Mouse (Mus musculus) kidney, embryonic 14.5 days (tissue): ENCODE measurements around the gene Ubqln4. TPM values are rescaled to one million over a fixed set of nuclear protein-coding genes. Genes with fewer than 3 reads are reported as not detected.
"Not testable (repeated sequence)": the region's sequence is repeated elsewhere in the genome, so short reads cannot be mapped to it uniquely, and the experiment has no call there.

Experiments used
- ATAC-seq: fragments of 200-750 bp; cut with Nextera tagmentation; 2 replicates; pipeline ENCODE4 v1.8.0; 2017; ENCODE audit warnings: moderate number of reproducible peaks, mild to moderate bottlenecking, moderate TSS enrichment, moderate library complexity; ENCODE audit not compliant: low FRiP score, low TSS enrichment
- H3K27ac ChIP-seq: fragments of 300-500 bp; sonication (generic); 2 replicates; pipeline ENCODE4 v1.5.1; 2014; ENCODE audit warnings: low read depth, mild to moderate bottlenecking, low read length, moderate library complexity, mixed read lengths
- H3K27me3 ChIP-seq: fragments of 300-500 bp; sonication (generic); 2 replicates; pipeline ENCODE4 v1.6.1; 2014; ENCODE audit warnings: mild to moderate bottlenecking, low read length; ENCODE audit not compliant: control insufficient read depth, insufficient read depth
- H3K36me3 ChIP-seq: fragments of 300-500 bp; sonication (generic); 2 replicates; pipeline ENCODE4 v1.6.1; 2014; ENCODE audit warnings: low read length, mixed read lengths; ENCODE audit not compliant: control insufficient read depth, insufficient read depth
- H3K4me1 ChIP-seq: fragments of 300-500 bp; sonication (generic); 2 replicates; pipeline ENCODE4 v1.6.1; 2014; ENCODE audit warnings: low read length, mixed read lengths; ENCODE audit not compliant: control insufficient read depth, insufficient read depth
- H3K4me2 ChIP-seq: fragments of 300-500 bp; sonication (generic); replicated peaks from 2 replicates; pipeline ENCODE4 v1.6.1; 2014; ENCODE audit warnings: low read depth, mild to moderate bottlenecking, low read length
- H3K4me3 ChIP-seq: fragments of 300-500 bp; sonication (generic); 2 replicates; pipeline ENCODE4 v1.5.1; 2014; ENCODE audit warnings: mild to moderate bottlenecking, low read length
- H3K9ac ChIP-seq: fragments of 300-500 bp; sonication (generic); 2 replicates; pipeline ENCODE4 v1.6.1; 2014; ENCODE audit warnings: low read depth, mild to moderate bottlenecking, low read length, moderate library complexity
- H3K9me3 ChIP-seq: fragments of 300-500 bp; sonication (generic); 2 replicates; pipeline ENCODE4 v1.6.1; 2016; ENCODE audit warnings: low read length; ENCODE audit not compliant: control insufficient read depth
- WGBS: fragments of 180-500 bp; shearing (Covaris S2); extraction: QIAGEN DNeasy Blood & Tissue Kit; methylation state at CpG from one replicate; pipeline ENCODE4 v1.1.7; 2014; 5-methylcytosine and 5-hydroxymethylcytosine counted together
- polyA plus RNA-seq: library from polyadenylated mRNA; unstranded; fragments of >200 nt; fragmentation: Nextera tagmentation; extraction: Ambion mirVana; gene quantifications from 2 replicates; pipeline ENCODE4 v1.2.1, GENCODE M21; 2014

Ubqln4 gene
- polyA plus RNA-seq, 1 experiment from 2014 or later = 73.4 TPM

GRCm38 (mm10) chr3:88590246-88590645 is 36.7 kb downstream of the Ubqln4 start:
- 15% methylated on average over 5 of the region's 5 CpGs for WGBS
- Histone ChIP-seq H3K27me3 (no peaks in the 10 kb centered on the region), H3K9me3 (no peaks in the 10 kb centered on the region), H3K9ac (no peak overlapping the region), H3K4me3 (no peak overlapping the region), H3K27ac (peak overlapping the region; percentile 20; the same call in 1 of the 2 replicates), H3K4me2 (no peak overlapping the region), H3K36me3 (peaks cover 33% of the 10 kb centered on the region), H3K4me1 (peaks cover 13% of the 10 kb centered on the region)
- ATAC-seq = peak; percentile 11; the same call in 1 of the 2 replicates

GRCm38 (mm10) chr3:88591044-88591443 is 37.5 kb downstream of the Ubqln4 start:
- Histone ChIP-seq H3K4me1 (peaks cover 13% of the 10 kb centered on the region), H3K9me3 (no peaks in the 10 kb centered on the region), H3K4me2 (no peak overlapping the region), H3K36me3 (peaks cover 26% of the 10 kb centered on the region), H3K9ac (no peak overlapping the region), H3K27me3 (no peaks in the 10 kb centered on the region), H3K4me3 (no peak overlapping the region), H3K27ac (no peak overlapping the region)
- 38% methylated on average over 3 of the region's 3 CpGs for whole genome bisulfite sequencing
- ATAC-seq = peak; percentile 13; the same call in 1 of the 2 replicates

- H3K4me3 ChIP-seq = no peak overlapping the region
- no peaks in the 10 kb centered on the region for H3K9me3 ChIP-seq
- peaks cover 17% of the 10 kb centered on the region for H3K36me3 ChIP-seq
- H3K4me1 ChIP-seq = peaks cover 13% of the 10 kb centered on the region
- ATAC-seq = no peak
- no peaks in the 10 kb centered on the region for H3K27me3 ChIP-seq
- no peak overlapping the region for H3K4me2 ChIP-seq
- 24% methylated on average over 9 of the region's 9 CpGs for WGBS
- no peak overlapping the region for H3K9ac ChIP-seq
- H3K27ac ChIP-seq = no peak overlapping the region
Measured at GRCm38 (mm10) chr3:88591950-88592731, 38.6 kb downstream of the Ubqln4 start.

GRCm38 (mm10) chr3:88592942-88593576 is 39.5 kb downstream of the Ubqln4 start:
- peaks cover 13% of the 10 kb centered on the region for H3K4me1 ChIP-seq
- H3K4me2 ChIP-seq = no peak overlapping the region
- H3K36me3 ChIP-seq = peaks cover 8% of the 10 kb centered on the region
- H3K4me3 ChIP-seq = no peak overlapping the region
- no peaks in the 10 kb centered on the region for H3K27me3 ChIP-seq
- H3K9ac ChIP-seq = no peak overlapping the region
- no peak for ATAC-seq
- no peaks in the 10 kb centered on the region for H3K9me3 ChIP-seq
- H3K27ac ChIP-seq = no peak overlapping the region
- WGBS = 70% methylated on average over 10 of the region's 10 CpGs

GRCm38 (mm10) chr3:88593893-88594580 is 40.5 kb downstream of the Ubqln4 start:
- WGBS = 58% methylated on average over 10 of the region's 10 CpGs
- Histone ChIP-seq H3K36me3 (no peaks in the 10 kb centered on the region), H3K9ac (no peak overlapping the region), H3K27ac (no peak overlapping the region), H3K4me3 (no peak overlapping the region), H3K4me2 (no peak overlapping the region), H3K27me3 (no peaks in the 10 kb centered on the region), H3K9me3 (no peaks in the 10 kb centered on the region), H3K4me1 (peaks cover 13% of the 10 kb centered on the region)
- no peak for ATAC-seq

GRCm38 (mm10) chr3:88596547-88596946 is 43.0 kb downstream of the Ubqln4 start:
- H3K9ac ChIP-seq, H3K4me3 ChIP-seq, H3K4me2 ChIP-seq, H3K4me1 ChIP-seq, H3K36me3 ChIP-seq, H3K9me3 ChIP-seq, H3K27me3 ChIP-seq, ATAC-seq, H3K27ac ChIP-seq: not testable (repeated sequence)
- 88% methylated on average over 4 of the region's 4 CpGs for WGBS

GRCm38 (mm10) chr3:88602466-88602865 is 48.9 kb downstream of the Ubqln4 start:
- 75% methylated on average over 4 of the region's 4 CpGs for WGBS
- H3K27me3 ChIP-seq = no peaks in the 10 kb centered on the region
- no peak overlapping the region for H3K9ac ChIP-seq
- H3K4me1 ChIP-seq = no peaks in the 10 kb centered on the region
- no peak overlapping the region for H3K4me2 ChIP-seq
- H3K4me3 ChIP-seq = no peak overlapping the region
- H3K9me3 ChIP-seq = no peaks in the 10 kb centered on the region
- no peak for ATAC-seq
- H3K27ac ChIP-seq = no peak overlapping the region
- no peaks in the 10 kb centered on the region for H3K36me3 ChIP-seq

- no peak overlapping the region for H3K9ac ChIP-seq
- H3K27me3 ChIP-seq = no peaks in the 10 kb centered on the region
- ATAC-seq = peak; percentile 58
- H3K4me1 ChIP-seq = no peaks in the 10 kb centered on the region
- no peak overlapping the region for H3K4me3 ChIP-seq
- H3K27ac ChIP-seq = no peak overlapping the region
- no peaks in the 10 kb centered on the region for H3K36me3 ChIP-seq
- WGBS = 13% methylated on average over 6 of the region's 6 CpGs
- no peaks in the 10 kb centered on the region for H3K9me3 ChIP-seq
- H3K4me2 ChIP-seq = no peak overlapping the region
Measured at GRCm38 (mm10) chr3:88603714-88604161, 50.2 kb downstream of the Ubqln4 start.
